Mouse (Mus musculus) MEL (cell line): Measurements from ENCODE around the gene Atg14.
"Not testable (repeated sequence)": the region's sequence is repeated elsewhere in the genome, so short reads cannot be mapped to it uniquely, and the experiment has no call there.

ENCODE experiments used
- CTCF ChIP-seq, 3 experiments: IDR thresholded peaks in 2 of 3; conservative IDR thresholded peaks in 1 of 3; 2 replicates each; pipeline ENCODE4 v1.5.1; 2011 to 2012; ENCODE audit warnings: low read length in 3 of 3, low read depth in 2 of 3, mild to moderate bottlenecking in 2 of 3, improper control_type of control experiment in 1 of 3, inconsistent platforms in 1 of 3, mixed read lengths in 1 of 3, moderate library complexity in 1 of 3; ENCODE audit not compliant: control insufficient read depth in 1 of 3, insufficient read depth in 1 of 3, poor library complexity in 1 of 3, severe bottlenecking in 1 of 3
- E2F4 ChIP-seq: IDR thresholded peaks from 2 replicates; pipeline ENCODE4 v1.6.1; 2011; ENCODE audit warnings: low read depth, low read length, improper control_type of control experiment, borderline replicate concordance
- ELF1 ChIP-seq: IDR thresholded peaks from 2 replicates; pipeline ENCODE4 v1.6.1; 2014; ENCODE audit warnings: low read depth, mild to moderate bottlenecking, inconsistent platforms, low read length, improper control_type of control experiment, moderate library complexity
- GATA1 ChIP-seq: IDR thresholded peaks from 2 replicates; pipeline ENCODE4 v1.6.1; 2011; ENCODE audit warnings: low read depth, low read length, improper control_type of control experiment
- KAT2A ChIP-seq: conservative IDR thresholded peaks from 2 replicates; pipeline ENCODE4 v1.6.1; 2012; ENCODE audit warnings: low read depth, low read length, improper control_type of control experiment, inconsistent platforms
- MAX ChIP-seq: IDR thresholded peaks from 2 replicates; pipeline ENCODE4 v1.6.1; 2011; ENCODE audit warnings: low read length, improper control_type of control experiment
- POLR2A ChIP-seq, 2 experiments: IDR thresholded peaks; 2 replicates each; pipeline ENCODE4 v1.6.1; 2011 to 2012; ENCODE audit warnings: low read length in 2 of 2, mild to moderate bottlenecking in 2 of 2, control low read depth in 1 of 2, improper control_type of control experiment in 1 of 2, low read depth in 1 of 2, moderate library complexity in 1 of 2; ENCODE audit not compliant: control insufficient read depth in 1 of 2, insufficient read depth in 1 of 2, poor library complexity in 1 of 2
- TCF12 ChIP-seq: IDR thresholded peaks from 2 replicates; pipeline ENCODE4 v1.6.1; 2014; ENCODE audit warnings: low read depth, mild to moderate bottlenecking, inconsistent platforms, low read length, improper control_type of control experiment, moderate library complexity
- ZC3H11A ChIP-seq: IDR thresholded peaks from 2 replicates; pipeline ENCODE4 v1.6.1; 2012; ENCODE audit warnings: low read depth, mild to moderate bottlenecking, inconsistent platforms, low read length, improper control_type of control experiment

- not testable (repeated sequence) for TF ChIP-seq CTCF (IDR thresholded peaks at IDR 0.05 in 2 of 3, conservative IDR thresholded peaks at IDR 0.05 in 1 of 3; ENCODE audit: control insufficient read depth in 1 of 3, insufficient read depth in 1 of 3, low read depth in 2 of 3, low read length in 3 of 3, poor library complexity in 1 of 3, severe bottlenecking in 1 of 3); MAX; KAT2A; ZC3H11A; TCF12; E2F4; GATA1; ELF1; POLR2A (IDR thresholded peaks at IDR 0.05; ENCODE audit: control insufficient read depth in 1 of 2, insufficient read depth in 1 of 2, low read depth in 1 of 2, low read length in 2 of 2, poor library complexity in 1 of 2)
These were observed at the start of gene Atg14 for GRCm38 (mm10) chr14:47570549-47570948.
